Mouse (Mus musculus): ENCODE data around the gene Senp1.

The Senp1 gene

GRCm38 (mm10) chr15:98107230-98107629 lies 13.7 kb upstream of the Senp1 start:
- DNase-seq: no peak

DNA sequence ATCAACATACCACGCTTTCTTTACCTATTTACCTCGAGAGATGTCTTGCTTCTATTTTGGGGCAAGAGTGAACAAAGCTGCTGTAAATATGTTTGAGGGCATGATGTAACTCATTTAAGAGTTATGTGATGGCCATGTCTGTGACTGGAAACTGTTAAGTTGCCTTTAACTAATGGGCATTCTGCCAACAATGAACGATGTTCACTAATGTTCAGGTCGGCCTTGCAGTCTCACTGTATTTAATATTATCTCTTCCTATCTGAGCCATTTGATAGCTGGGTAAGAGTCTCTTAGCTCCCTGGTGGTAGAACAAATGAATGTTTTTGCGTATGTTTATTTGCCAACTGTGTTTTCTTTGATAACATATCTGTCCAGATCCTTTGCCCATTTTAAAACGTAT lies 13.0 kb upstream of the Senp1 start:
- DNase-seq: no peak

DNA sequence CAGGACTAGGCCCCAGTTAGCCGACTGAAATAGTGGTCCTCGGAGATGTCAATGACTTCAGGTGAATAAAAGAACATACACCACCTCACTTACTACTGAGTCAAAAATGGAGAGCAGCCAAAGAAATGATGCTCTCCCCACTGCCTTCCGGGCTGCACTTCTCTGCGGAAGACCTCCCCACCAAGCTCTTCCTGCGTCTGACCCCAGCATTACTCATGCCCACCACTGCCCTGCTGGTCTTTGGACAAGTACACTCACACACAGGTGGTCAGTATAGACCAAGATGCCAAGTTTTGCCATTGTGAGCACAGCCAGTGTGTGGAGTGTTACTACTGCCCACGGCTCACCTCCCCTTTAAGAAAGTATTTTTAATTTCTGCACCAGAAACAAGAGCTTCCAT lies 8.9 kb upstream of the Senp1 start:
- no peak for DNase-seq

DNA sequence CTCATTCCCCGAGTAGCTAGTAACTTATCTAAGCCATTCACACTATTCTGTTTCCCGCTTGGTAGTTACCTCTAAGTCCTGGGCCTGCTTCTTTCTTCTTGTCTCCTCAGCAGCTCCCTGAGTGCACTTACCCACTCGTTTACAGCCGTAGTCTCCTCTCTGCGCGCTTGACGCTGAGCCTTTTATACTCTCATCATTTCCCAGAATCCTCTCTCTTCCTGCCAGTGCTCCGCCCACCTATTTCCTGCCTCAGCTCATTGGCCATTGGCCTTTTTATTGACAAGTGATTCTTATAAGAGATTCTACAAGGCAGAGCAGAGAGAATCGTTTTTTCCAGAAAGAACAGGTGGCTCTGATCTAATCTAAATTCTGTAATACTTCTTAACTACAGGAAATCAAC lies 5.0 kb upstream of the Senp1 start:
- DNase-seq: no peak

DNA sequence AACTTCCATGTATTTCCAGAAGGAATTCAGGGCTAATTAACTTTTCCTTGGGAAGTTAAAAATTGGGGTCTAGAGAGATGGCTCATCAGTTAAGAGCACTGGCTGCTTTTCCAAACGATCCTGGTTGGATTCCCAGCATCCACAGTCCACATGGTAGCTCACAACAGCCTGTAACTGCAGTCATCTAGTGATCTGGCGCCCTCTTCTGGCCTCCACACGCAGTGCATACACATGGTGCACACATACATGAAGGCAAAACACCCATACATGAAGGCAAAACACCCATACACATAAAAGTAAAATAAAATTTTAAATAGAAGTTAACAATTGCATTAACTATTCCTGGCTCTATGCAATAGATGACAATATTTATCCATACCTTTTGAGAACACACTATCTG lies 3.4 kb upstream of the Senp1 start:
- DNase-seq: no peak

GRCm38 (mm10) chr15:98094905-98095304 lies 1.4 kb upstream of the Senp1 start:
- DNase-seq: no peak

- no peak for DNase-seq
Observed at GRCm38 (mm10) chr15:98092372-98093120, 998 bp downstream of the Senp1 start, which contains the start of gene Pfkm. Gene Pfkm, plus strand, starts transcription at chr15:98092589.

DNA sequence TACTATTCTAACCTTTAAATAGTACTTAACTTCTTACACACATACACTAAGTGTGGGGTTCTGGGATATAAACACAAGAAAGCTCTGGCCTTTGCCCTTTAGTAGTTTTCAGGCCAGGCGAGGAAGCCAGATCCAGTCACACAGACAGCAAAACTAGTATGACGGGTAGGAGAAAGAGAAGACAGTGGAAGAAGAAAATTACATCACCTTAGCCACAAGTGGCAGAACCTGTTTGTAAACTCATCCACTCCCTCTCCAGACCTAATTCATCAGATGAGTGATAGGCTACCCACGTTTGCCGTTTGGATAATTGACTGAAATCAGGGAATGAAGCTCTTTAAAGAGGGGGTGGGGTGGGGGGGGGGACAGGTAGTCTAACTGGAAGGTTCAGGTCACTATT lies 1.7 kb downstream of the Senp1 start:
- DNase-seq: no peak

DNA sequence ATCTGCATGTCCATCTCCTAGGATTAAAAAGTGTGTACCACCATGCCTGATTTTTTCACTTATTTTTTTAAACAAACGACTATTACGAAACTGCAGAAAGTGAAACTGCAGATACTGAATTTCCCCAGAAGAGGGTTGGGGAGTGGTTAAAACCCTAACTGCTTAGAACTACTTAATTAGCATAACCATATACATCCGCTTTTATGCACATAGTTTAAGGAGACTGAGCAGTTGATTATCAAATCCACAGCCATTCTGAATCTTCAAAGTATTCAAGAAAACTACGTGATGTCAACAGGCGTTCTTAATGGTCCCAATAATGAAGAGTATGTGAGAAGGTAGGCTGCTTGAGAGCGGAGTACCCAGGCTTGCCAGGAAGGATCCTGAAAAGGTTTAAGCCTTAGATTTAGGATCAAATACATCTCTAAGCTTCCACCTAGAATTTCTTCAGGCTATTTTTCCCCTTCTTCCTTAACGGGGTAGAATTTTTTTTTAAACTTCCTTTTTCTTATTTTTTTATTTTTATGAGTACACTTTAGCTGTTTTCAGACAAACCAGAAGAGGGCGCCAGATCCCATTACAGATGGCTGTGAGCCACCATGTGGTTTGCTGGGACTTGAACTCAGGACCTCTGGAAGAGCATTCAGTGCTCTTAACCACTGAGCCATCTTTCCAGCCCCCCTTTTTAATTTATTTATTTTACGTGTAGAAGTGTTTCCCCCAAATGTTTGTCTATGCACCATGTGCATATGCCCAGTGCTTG lies 3.9 kb downstream of the Senp1 start:
- DNase-seq: no peak

DNA sequence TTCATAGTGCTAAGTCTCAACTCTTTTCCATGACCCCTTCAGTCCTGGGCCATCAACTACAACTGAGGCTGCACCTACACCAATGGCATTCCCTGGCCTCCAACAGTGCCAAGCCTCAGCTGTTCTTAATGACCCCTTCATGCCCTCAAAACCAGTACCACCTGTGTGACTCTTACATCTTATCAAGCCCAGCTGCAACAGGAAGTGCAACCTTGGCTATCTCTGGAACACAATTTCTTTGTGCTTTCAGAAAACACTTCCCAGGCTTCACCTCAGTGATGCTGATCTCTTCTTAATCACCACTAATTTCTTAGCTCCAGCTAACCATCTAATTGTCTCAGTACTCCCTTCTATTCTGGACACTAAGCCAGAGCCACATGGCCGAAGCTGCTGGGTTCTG lies 4.7 kb downstream of the Senp1 start:
- no peak for DNase-seq

DNA sequence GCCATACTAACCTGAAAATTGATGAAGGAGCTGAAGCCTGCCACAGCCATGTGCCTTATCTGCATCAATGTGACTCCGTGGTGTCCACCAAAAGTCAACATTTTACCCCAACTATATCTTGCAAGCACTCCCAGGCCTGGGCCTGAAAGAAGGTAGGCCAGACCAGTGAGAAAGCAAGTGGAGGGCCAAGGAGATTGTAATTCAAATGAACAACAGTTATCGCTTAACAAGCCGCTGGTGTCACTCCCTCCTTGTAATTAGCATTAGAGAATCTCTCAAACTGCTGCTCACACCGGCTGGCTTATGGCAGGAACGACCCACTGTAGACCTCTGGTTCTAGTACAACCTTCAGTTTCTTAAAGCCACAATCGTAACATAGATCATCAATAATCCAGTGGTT lies 16.6 kb downstream of the Senp1 start:
- DNase-seq: no peak

GRCm38 (mm10) chr15:98075034-98075433 lies 18.5 kb downstream of the Senp1 start:
- no peak for DNase-seq

DNA sequence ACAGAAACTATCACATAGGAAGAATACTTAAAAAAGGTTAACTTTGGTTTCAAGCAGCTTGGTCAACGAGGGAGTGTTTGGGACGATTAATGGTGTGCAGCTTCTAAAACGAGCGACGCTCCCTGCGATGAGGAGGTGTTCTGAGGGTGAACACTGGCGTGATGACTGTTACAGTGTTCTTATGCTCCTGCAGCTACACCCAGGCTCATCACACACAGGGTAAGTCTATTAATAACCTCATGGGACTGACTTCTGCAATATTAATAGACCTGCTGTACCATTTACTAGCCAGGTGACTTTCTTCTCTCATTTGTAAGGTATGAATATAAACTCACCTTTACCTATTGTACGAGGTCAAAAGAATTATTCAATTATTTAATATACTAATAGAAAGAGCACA lies 19.0 kb downstream of the Senp1 start:
- DNase-seq: no peak

DNA sequence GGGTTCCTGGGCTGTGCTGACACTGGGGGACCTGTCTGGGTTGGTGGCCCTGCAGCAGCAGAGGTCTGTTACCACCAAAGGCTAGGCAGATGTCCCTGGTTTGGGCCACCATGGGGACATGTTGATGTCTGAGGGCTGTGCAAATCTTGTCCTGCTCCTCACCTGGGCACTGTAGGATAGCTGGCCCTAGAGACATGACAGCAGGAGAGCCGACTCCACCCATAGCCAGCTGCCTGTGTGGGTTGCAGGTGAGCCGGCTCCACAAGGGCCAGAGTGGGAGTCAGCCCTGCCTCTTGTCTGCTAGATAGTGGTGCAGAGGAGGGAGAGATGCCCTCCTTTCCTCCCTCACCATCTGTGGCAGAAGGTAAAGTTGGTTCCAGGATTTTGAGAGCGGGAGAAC lies 23.2 kb downstream of the Senp1 start:
- DNase-seq: no peak

GRCm38 (mm10) chr15:98069566-98070245 lies 23.8 kb downstream of the Senp1 start:
- DNase-seq: no peak

- no peak for DNase-seq
Observed at GRCm38 (mm10) chr15:98068506-98068905, 25.0 kb downstream of the Senp1 start.

- no peak for DNase-seq
Observed at GRCm38 (mm10) chr15:98067492-98067891, 26.1 kb downstream of the Senp1 start.

DNA sequence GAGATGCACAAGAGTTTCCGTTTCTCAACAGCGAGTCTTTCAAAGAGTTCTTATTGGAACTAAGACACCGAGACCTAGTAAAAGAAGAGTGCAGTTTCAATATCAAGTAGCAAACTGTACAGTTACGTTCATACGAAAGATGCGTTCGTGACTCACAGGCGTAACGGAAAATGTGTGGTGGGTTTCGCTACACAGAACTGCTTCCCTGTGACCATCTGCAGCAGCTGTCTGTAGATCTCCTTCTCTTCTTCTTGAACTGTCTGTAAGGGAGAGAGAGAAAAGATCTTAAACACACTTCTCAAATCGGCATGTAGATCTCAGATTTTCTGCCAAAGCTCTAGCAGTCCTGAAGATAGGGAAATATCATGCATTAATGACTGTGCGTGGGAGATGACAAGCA lies 26.9 kb downstream of the Senp1 start:
- no peak for DNase-seq

GRCm38 (mm10) chr15:98065881-98066280 lies 27.7 kb downstream of the Senp1 start:
- no peak for DNase-seq

DNA sequence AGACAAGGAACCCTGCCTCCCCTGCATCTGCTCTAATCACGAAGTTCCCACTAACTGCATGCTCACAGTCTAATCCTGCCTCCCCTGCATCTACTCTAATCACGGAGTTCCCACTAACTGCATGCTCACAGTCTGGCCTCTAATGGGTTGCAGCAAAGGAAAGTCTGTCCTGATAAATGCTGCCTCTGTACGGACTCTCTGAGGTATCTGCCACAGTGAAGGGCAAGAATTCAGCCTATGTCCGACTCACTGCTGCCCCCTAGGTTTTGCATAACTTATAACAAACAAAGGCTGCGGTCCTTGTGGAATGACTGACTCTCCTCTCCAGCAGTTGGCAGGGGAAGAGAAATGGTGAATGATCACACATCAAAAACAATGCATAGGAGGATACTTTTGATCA lies 38.3 kb downstream of the Senp1 start:
- DNase-seq: no peak

DNA sequence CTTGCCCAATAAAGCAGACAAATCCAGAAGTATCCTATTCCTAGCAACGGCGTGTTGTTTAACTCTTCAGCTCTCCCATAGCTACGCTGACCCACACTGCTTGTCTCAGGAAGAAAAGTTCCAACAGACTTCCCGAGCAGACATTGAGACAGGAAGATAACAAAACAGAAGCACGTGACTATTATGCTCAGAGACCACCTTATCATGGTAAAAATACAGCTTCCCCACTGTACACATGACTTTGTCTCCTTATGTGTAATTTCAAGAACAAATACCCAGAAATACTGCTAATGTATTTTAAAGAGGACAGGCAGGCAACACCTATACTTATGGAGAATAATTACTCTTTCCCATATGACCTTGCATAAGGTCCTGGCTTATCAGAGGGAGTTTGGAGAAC lies 41.9 kb downstream of the Senp1 start:
- no peak for DNase-seq

DNA sequence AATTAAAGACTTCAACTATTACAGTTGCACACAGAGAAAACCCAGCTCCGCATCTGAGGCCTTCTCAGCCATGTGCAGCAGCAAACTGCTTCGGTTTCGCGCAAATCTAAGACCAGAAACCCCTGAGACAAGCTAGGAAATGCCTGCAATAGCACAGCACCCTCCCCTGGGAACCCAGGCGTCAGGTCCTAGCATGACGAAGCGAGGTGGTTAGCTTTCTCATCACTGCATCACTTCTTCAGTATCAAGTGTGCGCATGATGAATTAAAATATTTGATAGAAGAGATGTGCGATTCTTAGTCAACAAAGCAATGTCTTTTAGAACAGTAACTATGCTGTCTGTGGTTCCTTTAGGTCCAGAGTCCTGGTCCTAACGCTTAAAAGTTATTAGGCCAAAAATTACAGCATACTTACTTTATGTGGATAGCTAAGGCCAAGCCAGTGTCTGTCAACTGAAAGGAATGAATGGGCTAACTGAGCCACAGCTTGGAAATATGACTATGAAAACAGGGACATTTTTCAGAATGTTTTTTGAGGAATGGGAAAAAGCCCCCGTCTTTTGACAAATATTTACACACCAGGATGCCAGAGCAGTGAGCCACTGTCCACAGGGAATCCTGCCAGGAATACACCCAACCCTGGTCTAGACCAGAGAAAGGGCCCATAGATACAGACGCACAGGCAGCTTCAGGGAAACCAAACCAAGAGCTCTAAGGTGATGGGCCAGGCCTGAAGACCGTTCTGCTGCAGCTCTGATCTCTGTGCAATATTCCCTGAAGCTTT lies 44.4 kb downstream of the Senp1 start:
- DNase-seq: no peak

- no peak for DNase-seq
Observed at GRCm38 (mm10) chr15:98044387-98044786, 49.2 kb downstream of the Senp1 start.

Measured in kidney, adult 11 months (tissue).